Mouse (Mus musculus): ENCODE data around the gene Cryaa.

Gene Cryaa

DNA sequence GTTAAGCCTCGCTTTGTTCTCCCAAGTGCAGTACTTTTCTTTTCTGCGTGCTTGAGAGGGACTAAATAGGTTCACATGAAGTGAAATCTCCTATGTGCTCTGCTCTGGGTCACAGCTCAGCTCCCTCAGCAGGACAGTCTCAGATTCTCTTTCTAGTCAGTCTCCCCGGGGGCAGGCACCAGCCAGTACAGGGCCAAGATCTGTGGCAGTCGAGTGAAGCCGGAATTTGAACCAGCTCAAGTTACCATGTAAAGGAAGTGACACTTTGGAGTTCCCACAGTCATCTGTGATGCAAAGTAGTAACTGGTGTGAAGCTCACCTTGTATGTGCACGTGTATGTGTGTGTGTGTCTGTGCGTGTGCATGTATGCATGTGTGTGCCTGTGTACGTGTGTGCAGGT is 32.8 kb downstream of the Cryaa start:
- no peak for DNase-seq

DNA sequence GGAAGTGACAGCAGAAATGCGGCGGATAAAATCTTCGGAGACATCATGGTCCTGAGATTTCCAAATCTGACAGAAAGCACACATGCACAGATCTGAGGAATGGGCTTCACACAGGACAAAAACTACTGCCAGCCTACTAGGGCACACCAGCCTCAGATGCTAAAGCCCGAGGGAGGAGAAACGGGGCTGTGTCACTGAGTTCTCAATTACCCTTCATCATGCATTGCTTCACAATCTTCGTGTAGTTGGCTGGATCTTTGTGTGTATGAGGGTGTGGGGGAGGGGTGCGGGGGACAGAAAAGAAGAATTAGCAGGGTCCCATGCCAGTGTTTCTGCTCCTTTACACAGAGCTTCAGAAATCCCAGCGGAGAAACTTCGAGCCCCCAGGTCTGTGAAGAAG is 36.1 kb downstream of the Cryaa start:
- no peak for DNase-seq

DNA sequence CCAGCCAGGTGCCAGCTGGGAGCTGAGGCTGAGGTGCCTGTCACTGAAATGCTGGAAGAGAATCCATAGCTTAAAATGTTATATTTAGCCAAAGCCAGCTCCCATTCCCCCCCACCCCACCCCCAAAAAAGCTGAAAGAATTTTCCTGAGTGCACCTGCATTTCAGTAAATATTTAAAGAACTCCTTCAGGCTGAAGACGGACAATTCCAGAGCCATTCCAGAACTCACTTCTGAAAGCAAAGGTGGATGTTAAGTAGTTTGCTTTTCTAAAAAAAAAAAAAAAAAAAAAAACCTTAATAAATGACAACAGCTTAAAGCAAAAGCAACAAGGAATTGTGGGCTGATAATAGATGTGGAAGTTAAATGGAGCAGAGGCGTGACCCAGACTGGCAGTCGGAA is 36.5 kb downstream of the Cryaa start:
- DNase-seq, result no peak

DNA sequence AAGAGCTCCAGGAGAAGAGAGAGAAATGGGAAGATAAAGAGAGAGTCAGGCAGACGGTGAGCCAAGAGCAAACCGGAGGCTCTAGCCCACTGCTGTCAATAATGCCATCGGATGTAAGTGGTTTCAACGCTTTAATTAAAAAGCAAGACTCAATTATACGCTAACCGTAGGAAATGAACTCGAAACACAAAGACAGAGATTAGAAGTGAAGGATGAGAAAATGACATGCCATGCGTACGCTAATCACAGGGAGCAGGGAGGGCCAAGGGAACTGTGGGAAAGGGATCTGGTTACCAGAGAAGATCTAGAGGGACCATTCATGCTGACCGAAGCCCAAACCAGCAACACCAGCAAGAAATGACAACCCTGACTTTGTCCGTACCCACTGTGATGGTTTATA is 37.4 kb downstream of the Cryaa start:
- no peak for DNase-seq

DNA sequence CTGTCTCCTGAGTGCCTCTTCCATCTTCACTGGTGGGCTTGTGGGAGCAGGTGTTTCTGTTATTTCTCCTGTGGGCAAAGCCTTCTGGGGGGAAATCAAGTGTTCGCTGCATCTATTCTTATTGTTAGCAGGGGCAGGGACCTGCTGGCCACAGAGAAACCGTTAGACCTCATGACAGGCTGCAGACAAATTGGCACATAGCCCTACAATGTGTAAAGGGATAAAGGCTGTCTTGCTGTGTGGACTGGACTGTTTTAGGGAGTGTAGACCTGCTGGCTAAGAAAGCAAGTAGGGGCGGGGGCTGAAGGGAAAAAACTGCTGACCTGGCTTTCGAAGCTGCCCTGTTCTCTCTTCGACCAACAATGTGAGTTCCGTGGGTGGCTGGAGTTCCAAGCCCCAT is 44.0 kb downstream of the Cryaa start:
- DNase-seq, result no peak

DNA sequence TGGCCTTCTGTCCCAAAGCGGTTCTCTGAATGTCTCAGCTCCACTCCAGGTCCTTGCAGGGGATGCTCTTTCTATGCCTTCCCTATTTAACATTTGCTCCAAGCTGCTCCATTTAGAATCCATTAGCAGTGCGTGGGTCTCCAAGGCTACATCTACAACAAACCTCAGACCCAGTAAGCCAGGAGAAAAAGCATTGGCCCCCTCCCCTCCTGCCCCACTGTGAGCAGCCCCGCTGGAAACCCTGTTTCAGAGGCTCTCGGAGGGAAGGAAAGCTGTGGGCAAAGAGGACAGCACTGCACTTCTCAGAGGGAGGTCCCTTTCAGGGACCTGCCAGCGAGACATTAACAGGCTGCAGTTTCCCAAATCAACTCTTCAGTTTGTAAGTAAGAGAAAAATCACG is 47.8 kb downstream of the Cryaa start:
- DNase-seq, result no peak

DNA sequence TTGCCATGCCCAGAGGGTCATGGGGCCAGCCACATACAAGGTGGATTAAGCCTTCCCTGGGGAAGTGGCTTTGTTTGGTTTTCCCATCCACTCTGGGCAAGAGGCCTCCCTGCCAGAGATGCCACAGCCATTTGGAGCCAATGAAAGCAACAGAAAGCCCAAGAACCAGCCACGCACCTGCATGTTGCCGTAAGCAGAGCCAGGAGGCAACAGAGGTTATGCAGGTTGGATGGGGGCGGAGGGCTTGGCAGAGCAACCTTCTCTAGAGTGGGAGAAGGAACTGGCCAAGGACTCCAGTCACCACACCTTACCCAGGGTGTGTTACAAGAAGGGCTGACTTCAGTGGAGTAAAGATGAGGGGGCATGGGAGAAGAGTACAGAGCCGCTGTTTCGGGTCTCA is 48.6 kb downstream of the Cryaa start:
- DNase-seq, result no peak

DNA sequence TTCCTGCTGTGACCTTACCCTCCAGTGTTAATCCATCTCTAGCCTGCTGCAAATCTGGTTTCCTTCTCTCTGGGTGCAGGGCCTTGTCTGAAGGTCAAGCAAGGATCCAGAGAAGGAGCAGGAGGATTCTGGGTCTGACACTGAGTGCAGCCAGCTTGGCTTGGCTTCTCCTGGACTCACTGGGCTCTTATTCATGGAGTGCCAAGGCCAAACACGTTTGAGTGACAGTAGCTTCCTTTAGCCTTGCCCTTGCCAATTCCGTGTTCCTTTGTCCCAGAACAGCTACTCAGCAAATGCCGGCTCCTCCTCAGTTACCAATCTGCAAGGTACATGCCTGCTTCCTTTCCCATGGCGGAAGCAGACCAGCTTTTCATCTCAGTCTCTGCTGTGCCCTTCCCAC is 49.6 kb downstream of the Cryaa start:
- DNase-seq, result no peak

DNA sequence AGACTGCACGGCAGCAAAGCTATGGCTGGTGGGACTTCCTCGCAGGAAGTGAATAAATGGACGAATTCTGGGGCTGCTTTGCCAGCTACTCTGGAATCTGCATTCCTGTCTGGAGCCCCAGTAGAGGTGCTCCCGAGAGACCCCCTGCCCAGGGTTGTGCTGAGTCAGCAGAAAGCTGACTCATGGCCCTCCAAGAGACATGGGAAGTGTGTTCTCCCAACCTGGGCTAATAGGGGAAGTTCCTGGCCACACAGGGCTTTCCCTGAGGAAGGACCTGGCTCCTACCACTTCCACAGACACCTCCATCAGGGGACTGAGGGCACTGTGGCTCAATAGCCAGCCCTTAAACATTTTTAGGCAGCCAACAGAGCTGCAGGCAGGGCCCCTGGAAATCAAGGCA is 50.4 kb downstream of the Cryaa start:
- DNase-seq, result no peak

DNA sequence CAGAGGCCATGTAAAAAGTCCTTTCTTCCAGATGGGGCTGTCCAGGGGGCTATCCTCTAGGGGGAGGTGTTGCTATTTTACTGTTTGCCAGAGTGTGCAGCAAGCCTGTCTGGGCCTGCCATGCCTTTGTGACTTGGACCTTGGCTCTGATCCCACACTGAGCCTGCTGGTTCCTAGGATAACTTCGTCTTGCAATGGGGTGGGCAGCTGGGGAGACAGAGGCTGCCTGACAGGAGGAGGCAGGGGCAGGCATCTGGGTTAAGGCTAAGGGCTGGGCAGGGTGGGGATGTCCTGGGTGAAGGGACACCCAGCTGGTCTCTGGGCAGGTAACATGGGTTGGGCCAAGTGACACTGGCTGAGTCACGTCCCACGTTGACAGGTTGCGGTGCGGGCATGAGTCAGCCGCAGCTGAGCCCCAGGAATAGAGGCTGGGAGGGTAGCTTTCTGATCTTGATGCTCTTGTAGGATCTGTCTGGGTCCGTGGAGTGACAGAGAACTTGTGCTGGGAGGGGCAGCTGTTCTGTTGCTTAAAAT is 51.4 kb downstream of the Cryaa start:
- no peak for DNase-seq

DNA sequence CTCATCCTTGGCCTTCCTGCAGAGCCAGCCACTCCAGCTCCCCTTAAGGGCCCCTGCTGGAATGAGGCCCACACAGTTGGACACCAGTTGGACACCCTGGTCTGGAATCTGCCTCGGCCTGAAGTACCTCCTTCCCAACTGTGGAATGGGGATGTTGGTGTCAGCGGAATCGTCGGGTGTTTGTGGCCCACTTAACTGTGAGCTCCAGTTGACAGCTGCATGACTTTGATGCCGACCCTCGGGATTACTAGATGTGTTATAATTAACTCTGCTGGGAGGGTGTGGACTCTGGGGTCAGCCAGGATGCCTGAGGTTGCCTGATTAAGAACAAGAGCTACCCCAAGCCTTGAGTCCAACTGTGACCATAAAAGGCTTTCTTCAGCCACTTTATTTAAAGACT is 53.4 kb downstream of the Cryaa start:
- DNase-seq, result no peak

Data from thymus, postnatal 25 days (tissue).